Mouse (Mus musculus): ENCODE measurements around the gene Pde8a.
"Not testable (repeated sequence)": the region's sequence is repeated elsewhere in the genome, so short reads cannot be mapped to it uniquely, and the experiment has no call there.

The Pde8a gene

DNA sequence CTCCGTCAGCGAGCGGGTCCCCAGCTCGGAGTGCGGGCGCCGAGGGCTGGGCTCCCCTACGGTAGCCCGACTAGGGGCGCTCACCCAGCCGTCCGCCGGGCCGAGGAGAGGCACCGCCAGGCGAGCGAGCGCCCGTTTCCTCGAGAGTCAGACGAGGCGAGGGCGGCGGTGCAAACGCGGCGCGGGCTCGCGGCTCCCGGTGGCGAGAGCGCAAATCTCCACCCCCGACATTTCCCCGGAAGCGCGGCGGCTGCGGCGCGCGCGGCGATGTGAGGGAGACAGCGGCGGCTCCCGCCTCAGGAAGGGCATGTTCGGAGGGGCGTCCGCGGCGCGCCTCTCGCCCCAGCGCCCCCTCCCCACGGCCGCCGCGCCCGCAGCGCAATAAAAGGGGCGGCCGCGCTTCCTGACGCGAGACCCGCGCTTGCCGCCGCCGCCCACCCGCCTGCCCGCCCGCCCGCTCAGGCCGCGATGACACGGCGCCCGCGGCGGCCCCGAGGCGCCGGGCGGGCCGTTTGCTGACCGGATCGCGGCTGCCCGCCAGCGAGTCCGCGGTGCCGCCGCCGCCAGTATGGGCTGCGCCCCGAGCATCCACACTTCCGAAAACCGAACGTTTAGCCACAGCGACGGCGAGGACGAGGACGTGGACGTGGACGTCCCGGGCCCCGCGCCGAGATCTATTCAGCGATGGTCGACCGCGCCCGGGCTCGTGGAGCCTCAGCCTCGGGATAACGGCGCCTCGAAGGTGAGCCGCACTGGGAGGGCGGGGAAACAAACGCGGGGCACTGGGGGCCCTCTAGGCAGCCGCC is at the start of gene Pde8a:
Gene Pde8a (plus strand): TSS at position 250 of the 806 bp plus-strand sequence.
- no peak for DNase-seq (ENCODE audit: low spot score)

DNA sequence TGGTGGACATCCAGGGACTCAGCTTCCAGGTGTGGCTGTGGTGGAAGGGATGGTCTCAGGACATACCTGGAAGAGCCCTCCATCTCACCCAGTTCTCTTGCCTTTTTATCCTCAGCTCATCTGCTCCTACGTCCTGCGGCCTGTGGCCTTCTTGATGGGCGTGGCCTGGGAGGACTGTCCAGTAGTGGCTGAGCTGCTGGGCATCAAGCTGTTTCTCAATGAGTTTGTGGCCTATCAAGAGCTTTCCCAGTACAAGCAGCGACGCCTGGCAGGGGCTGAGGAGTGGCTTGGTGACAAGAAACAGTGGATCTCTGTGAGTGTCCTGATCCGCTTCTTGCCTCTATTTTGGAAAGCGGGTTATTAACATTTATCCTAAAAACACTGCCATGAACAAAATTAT is 49.0 kb upstream of the Pde8a start:
- DNase-seq (ENCODE audit: low spot score): no peak

GRCm38 (mm10) chr7:81167124-81167523 is 46.3 kb upstream of the Pde8a start:
- DNase-seq (ENCODE audit: low spot score): no peak

DNA sequence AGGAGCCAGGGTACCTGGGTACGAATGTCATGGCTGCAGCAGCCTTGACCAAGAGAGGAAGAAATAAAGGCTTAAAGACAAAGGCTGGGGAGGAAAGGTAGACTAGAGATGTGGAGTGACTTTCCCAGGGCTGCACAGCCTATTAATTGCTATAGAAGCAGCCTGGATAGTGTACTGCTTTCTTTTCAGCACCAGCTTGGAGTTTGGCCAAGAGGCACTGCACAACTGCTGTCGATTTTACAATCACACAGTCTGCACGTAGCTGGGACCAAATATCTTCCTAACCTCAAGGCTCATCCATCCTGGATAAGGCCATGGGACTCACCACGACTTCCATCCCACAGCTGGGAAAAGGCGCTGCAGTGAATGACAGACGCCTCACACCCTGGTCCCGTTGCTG is 44.0 kb upstream of the Pde8a start:
- DNase-seq (ENCODE audit: low spot score): no peak

DNA sequence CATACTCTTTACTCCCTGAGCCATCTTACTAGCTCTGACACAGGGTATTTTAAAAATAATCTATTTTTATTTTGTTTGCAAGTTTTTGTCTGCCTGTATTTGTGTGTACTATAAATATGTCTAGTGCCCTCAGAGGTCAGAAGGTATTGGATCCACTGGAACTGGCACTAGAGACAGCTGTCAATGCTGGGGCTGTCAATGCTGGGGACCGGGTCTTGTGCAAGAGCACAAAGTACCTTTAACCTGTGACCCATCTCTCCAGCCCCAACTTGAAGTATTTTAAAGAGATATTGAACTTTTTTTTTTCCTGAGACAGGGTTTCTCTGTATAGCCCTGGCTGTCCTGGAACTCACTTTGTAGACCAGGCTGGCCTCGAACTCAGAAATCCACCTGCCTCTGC is 39.5 kb upstream of the Pde8a start:
- DNase-seq (ENCODE audit: low spot score): no peak

GRCm38 (mm10) chr7:81174654-81175053 is 38.7 kb upstream of the Pde8a start:
- no peak for DNase-seq (ENCODE audit: low spot score)

DNA sequence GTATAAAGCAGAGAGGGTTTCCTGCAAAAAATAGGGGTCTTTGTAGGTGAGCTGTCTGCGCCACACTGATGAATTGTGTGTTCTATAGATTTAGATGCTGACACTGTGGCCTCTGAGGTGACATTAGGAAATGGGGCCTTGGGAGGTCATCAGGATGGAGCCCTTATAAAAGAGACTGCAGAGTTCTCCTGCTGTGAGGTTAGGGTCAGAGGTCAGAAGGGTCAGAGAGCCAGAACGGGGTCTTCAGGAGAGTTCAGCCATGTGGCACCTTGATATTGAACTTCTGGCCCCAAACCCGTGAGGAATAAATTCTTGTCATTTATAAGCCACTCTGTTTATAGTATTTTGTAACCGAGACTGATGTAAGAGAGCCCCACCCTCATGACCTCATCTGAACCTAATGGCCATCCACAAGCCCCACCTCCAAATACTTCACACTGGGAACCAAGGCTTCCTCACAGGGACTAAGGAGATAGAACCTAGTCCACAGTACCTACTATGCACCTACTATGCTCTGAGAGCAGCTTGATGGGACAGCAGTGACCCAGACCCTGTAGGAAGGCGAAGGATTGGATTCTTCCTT is 37.1 kb upstream of the Pde8a start:
- DNase-seq (ENCODE audit: low spot score): no peak

DNA sequence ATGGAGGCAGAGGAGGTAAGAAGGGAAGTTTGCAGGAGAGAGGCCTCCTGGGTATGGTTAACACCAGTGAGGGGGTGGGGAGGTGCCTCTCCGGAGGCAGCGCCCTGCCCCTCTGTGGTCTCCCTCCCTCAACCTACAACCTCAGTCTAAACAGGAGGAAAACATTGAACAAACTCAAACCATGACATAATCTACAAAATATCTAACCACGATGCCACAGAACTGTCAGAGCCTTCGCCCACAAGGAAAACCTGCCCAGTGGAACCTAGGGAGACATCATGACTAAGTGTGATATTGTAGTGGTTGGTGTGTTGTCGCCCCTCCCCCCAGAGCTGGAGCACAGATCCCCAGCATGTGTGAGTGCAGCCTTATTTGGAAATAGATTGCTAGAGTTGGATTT is 33.9 kb upstream of the Pde8a start:
- DNase-seq (ENCODE audit: low spot score): no peak

DNA sequence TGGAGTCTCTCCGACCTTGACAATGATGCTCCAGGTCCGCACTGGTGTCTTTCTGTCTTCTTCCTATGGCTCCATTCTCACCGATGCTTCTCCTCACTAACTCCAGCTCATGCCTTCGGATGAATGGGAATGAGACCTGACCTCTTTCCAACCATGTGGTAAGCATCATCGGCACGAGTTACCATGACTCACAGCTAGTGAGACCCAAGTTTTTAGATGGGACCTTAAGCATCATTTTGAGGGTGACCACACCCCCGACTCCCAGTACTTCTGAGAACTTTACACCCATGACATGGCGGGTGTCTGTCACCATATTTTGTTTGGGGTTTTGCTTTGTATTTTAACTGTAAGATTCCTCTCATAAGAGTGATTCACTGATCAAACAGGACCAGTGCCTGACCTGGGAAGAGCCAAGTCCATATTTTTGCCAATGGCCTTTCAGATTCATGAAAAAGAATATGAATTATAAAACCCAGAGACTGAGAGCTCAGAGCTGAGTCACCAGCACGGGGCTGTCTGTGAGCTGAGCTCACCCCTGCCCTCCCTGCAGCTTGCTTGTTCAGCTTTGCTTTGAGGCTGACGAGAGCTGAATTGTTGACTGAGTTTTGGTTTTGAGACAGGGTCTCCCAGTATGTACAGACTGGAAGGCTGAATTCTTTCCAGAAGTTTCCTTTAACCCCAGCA is 30.8 kb upstream of the Pde8a start:
- no peak for DNase-seq (ENCODE audit: low spot score)

DNA sequence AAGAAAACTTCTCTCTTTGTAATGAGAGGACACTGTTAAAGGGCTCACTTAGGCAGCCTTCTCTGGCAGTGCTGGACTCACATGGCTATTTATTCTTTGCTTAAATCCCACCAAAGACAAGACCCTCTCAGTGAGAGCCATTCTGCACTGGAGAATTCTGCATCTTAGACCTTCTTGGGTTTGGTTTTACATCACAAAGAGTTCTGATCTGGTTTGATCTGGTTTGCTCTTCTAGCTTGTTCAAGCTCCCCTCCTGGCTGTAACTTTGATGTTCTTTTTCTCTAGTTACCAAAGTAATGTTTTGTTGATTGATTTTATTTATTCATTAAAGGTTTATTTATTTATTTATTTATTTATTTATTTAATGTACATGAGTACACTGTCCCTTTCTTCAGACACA is 30.2 kb upstream of the Pde8a start:
- DNase-seq (ENCODE audit: low spot score): no peak

GRCm38 (mm10) chr7:81184136-81184535 is 29.3 kb upstream of the Pde8a start:
- no peak for DNase-seq (ENCODE audit: low spot score)

GRCm38 (mm10) chr7:81184651-81185050 is 28.7 kb upstream of the Pde8a start:
- no peak for DNase-seq (ENCODE audit: low spot score)

- not testable (repeated sequence) for DNase-seq (ENCODE audit: low spot score)
Observed at GRCm38 (mm10) chr7:81186036-81186435, 27.4 kb upstream of the Pde8a start.

DNA sequence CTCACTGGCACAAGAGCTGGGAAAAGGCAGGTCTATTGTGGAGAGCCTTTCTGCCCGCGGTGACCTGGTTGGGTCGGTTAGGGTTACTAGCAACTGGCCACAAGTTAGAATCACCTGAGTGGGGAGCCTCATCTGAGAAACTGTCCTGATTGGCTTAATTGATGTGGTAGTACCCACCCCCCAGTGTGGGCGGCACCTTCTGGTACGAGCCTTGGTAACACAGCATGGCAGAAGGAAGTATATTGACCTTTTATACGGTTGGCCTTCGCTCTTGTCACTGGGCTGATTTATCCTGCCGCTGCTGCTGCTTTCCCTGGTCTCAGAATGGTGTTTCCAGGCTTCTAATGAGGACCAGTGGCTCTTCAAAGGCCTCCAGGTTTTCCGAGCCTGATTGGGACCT is 24.2 kb upstream of the Pde8a start:
- no peak for DNase-seq (ENCODE audit: low spot score)

DNA sequence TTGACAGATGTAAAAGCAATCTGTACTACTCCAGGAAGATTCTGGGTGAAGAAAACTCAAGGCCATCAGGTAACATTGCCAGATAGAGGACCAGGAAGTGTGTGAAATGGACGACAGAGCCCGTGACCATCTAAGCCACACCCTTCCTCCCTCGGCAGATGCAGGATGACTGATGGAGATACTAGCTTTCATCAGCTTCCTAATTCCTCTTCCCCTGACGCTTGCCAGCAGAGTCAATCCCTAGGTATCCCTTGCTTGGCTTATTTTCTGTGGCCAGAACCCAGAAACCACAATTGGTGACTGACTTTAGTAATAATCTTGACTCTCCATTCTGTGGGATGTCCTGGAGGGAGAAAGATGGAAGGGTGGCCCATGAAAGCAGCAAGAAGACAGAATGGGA is 17.9 kb upstream of the Pde8a start:
- DNase-seq (ENCODE audit: low spot score): no peak

- DNase-seq (ENCODE audit: low spot score): no peak
Observed at GRCm38 (mm10) chr7:81196796-81197195, 16.6 kb upstream of the Pde8a start.

GRCm38 (mm10) chr7:81198538-81198937 is 14.9 kb upstream of the Pde8a start:
- DNase-seq (ENCODE audit: low spot score): peak; percentile 52

DNA sequence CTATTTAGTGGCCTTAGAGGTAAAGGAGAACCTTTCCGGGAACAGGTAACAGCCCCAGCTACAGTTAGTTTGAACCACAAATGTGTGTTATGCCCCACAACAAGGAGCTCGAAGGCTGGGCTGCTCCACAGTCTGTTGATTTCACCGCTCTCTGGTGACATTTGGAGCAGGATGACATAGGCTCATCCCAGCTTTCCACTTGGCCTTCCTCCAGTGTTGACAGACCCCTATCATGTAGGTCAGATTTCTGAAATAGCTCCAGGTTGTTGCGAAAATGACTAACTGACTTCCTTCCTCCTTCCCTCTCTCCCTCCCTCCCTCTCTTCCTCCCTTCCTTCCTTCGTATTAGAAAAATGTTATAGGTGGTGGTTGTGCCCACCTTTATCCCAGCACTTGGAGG is 14.3 kb upstream of the Pde8a start:
- DNase-seq (ENCODE audit: low spot score): no peak

DNA sequence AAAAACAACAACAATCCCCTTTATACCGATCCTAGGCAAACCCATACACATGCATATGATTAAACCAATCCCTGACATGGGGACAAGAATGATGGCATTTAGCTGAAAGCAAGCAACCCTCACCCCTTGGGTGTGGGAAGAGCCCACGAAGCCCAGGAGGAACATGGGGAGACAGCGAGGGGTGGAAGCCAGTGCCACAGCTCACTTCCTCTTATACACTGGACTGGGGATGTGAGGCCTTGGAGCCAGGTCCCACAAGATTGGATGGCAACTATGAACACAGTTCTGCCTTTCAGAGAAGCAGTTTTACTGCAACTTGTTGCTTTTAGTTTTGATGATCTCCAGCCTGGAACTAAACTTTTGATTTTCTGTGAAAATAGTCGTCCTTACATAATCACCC is 13.6 kb upstream of the Pde8a start:
- no peak for DNase-seq (ENCODE audit: low spot score)

DNA sequence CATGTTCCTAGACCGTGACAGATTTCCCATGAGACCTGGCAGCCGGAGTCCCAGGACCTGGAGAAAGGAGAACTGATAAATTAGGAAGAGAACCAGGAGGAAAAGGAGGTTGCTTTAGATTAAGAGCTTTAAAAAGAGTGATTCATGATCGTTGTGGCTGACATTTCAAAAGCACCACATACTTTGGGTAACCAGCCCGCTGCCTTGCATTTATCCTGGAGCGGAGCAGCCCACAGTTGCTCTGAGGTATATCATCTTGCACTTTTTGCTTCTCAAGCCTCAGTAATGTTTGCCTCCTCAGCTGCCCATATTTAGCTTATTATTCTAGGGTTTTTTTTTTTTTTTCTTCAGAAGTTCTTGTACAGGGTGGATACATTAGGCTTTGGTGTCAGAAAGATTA is 11.0 kb upstream of the Pde8a start:
- DNase-seq (ENCODE audit: low spot score): no peak

- DNase-seq (ENCODE audit: low spot score): not testable (repeated sequence)
Observed at GRCm38 (mm10) chr7:81203576-81203975, 9.8 kb upstream of the Pde8a start.

DNA sequence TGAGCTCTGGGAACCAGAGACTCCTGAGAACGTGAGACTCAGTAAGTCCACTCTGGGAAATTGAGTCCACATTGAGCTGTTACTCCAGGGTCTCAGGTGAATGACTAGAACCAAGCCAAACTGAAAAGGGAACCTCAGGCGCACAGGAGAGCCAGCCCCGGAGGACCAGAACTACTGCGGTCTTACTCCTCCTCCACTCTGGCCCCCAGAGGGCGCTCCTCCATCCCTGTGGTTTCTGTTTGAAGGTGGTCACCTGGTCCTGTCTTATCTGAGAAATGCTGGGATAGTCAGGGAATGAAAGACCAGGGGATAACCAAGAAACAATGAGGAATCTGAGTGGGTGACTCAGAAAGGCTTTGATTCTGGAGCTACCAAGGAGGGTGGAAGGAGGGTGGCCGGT is 4.5 kb upstream of the Pde8a start:
- DNase-seq (ENCODE audit: low spot score): peak; percentile 28

- no peak for DNase-seq (ENCODE audit: low spot score)
Observed at GRCm38 (mm10) chr7:81209979-81210685, 3.3 kb upstream of the Pde8a start.

Measured in ovary, adult 18-20 months (tissue).